In genomic region chr10:127078677-127079575, GRCm38 (mm10) we compare ENCODE assay signal across 9 mouse cellular contexts. TPM values are rescaled to one million over a fixed set of nuclear protein-coding genes. Genes with fewer than 3 reads are reported as not detected.
DNase-seq lines count a peak whose midpoint lies in the region; ATAC-seq and TF ChIP-seq lines count a peak whose summit lies in the region.
"Had no signal": no experiment of that assay in that cellular context is flagged by ENCODE, and none has a peak within 500 bp of the region (broad histone marks: within the 10 kb centered on the region; RNA-seq: fewer than 3 reads in every experiment).

No protein-coding gene starts in this region.

- H3K4me3 ChIP-seq in kidney, embryonic 15.5 days (replicated peaks) = peak overlapping the region; percentile 53
- peak overlapping the region; percentile 87 for H3K4me3 ChIP-seq in forebrain, postnatal 0 days (ENCODE audit: low read depth, low read length)
- peak overlapping the region; percentile 83 for H3K4me3 ChIP-seq in midbrain, postnatal 0 days (ENCODE audit: low read depth, low read length)

- no peak overlapping the region for H3K27ac ChIP-seq in kidney, embryonic 15.5 days
- H3K27ac ChIP-seq in forebrain, postnatal 0 days (ENCODE audit: low read depth, low read length) = peak overlapping the region; percentile 89
- peak overlapping the region; percentile 94 for H3K27ac ChIP-seq in midbrain, postnatal 0 days (ENCODE audit: low read depth, low read length)

- under 1% methylated on average over 47 of the region's 49 CpGs for WGBS in kidney, embryonic 15.5 days
- under 1% methylated on average over 28 of the region's 49 CpGs for WGBS in forebrain, postnatal 0 days
- WGBS in midbrain, postnatal 0 days = 1% methylated on average over 24 of the region's 49 CpGs

- no peaks in the 10 kb centered on the region for H3K36me3 ChIP-seq in kidney, embryonic 15.5 days
- H3K36me3 ChIP-seq in forebrain, postnatal 0 days (ENCODE audit: insufficient read depth) = peaks cover 9% of the 10 kb centered on the region; the same call in 1 of the 2 replicates
- peaks cover 7% of the 10 kb centered on the region; the same call in 1 of the 2 replicates for H3K36me3 ChIP-seq in midbrain, postnatal 0 days (ENCODE audit: insufficient read depth, low read length)

- TF ChIP-seq CTCF in forebrain, postnatal 0 days (IDR thresholded peaks at IDR 0.05; ENCODE audit: low read depth) = no peak
- TF ChIP-seq CTCF in midbrain, postnatal 0 days (IDR thresholded peaks at IDR 0.05) = no peak

- DNase-seq in kidney, adult 8-10 months = no peak
- DNase-seq in cerebellum, adult 8-10 months = peak; percentile 76
- peak; percentile 92 for DNase-seq in forebrain, postnatal 0 days
- DNase-seq in layer of hippocampus, postnatal 25 days (ENCODE audit: extremely low spot score in 1 of 2, low spot score in 1 of 2) = peak; percentile 51 to 81
- peak; percentile 87 for DNase-seq in midbrain, postnatal 0 days (ENCODE audit: low spot score)
- DNase-seq in urinary bladder, postnatal 10 days (ENCODE audit: low spot score) = no peak
- DNase-seq in adrenal gland, postnatal 25 days = no peak

- peaks cover 50% of the 10 kb centered on the region for H3K4me1 ChIP-seq in kidney, embryonic 15.5 days
- peaks cover 25% of the 10 kb centered on the region for H3K4me1 ChIP-seq in forebrain, postnatal 0 days (ENCODE audit: insufficient read depth)
- H3K4me1 ChIP-seq in midbrain, postnatal 0 days (ENCODE audit: insufficient read depth, low read length) = peaks cover 23% of the 10 kb centered on the region; the same call in 1 of the 2 replicates

- H3K9me3 ChIP-seq in kidney, embryonic 15.5 days (replicated peaks) = no peaks in the 10 kb centered on the region
- H3K9me3 ChIP-seq in forebrain, postnatal 0 days (ENCODE audit: low read length) = no peaks in the 10 kb centered on the region
- no peaks in the 10 kb centered on the region for H3K9me3 ChIP-seq in midbrain, postnatal 0 days (ENCODE audit: low read length)

- peaks cover 90% of the 10 kb centered on the region for H3K27me3 ChIP-seq in kidney, embryonic 15.5 days
- H3K27me3 ChIP-seq in forebrain, postnatal 0 days (ENCODE audit: insufficient read depth, low read length) = peaks cover 4% of the 10 kb centered on the region; the same call in 1 of the 2 replicates
- no peaks in the 10 kb centered on the region for H3K27me3 ChIP-seq in midbrain, postnatal 0 days (ENCODE audit: insufficient read depth, low read length)

- H3K9ac ChIP-seq in kidney, embryonic 15.5 days = peak overlapping the region; percentile 47
- peak overlapping the region; percentile 90 for H3K9ac ChIP-seq in forebrain, postnatal 0 days
- H3K9ac ChIP-seq in midbrain, postnatal 0 days (replicated peaks; ENCODE audit: low read length, poor library complexity, severe bottlenecking) = peak overlapping the region; percentile 95

- peak overlapping the region; percentile 93 for H3K4me2 ChIP-seq in kidney, embryonic 15.5 days
- H3K4me2 ChIP-seq in forebrain, postnatal 0 days (ENCODE audit: low read depth) = peak overlapping the region; percentile 97
- H3K4me2 ChIP-seq in midbrain, postnatal 0 days (ENCODE audit: low read depth, low read length, poor library complexity, severe bottlenecking) = peak overlapping the region; percentile 93

- peak; percentile 12; the same call in 1 of the 2 replicates for ATAC-seq in kidney, embryonic 15.5 days (replicated peaks; ENCODE audit: low FRiP score)
- ATAC-seq in forebrain, postnatal 0 days = peak; percentile 75
- peak; percentile 72 for ATAC-seq in midbrain, postnatal 0 days (ENCODE audit: low FRiP score)
- ATAC-seq: Patski had no signal

RNA-seq across cellular contexts. Expression of gene Agap2, which starts 3.8 kb away (rescaled TPM):
- 0.04 and 0.42 TPM in 2 replicates for polyA plus RNA-seq in kidney, embryonic 15.5 days (2015; fragmentation: Nextera tagmentation; extraction: Ambion mirVana)
- 220 and 258 TPM in 2 replicates for total RNA-seq in forebrain, postnatal 0 days (2014; rRNA removed)
- 3.5 and 4.6 TPM in 2 replicates for polyA plus RNA-seq in forebrain, postnatal 0 days (2015; fragmentation: Nextera tagmentation; extraction: Ambion mirVana)
- total RNA-seq in layer of hippocampus, postnatal 25 days (2021) = 100 to 1,000 TPM; 754 to 837 TPM
- 330 and 343 TPM in 2 replicates for total RNA-seq in midbrain, postnatal 0 days (2014; rRNA removed)
- 5.4 and 6.3 TPM in 2 replicates for polyA plus RNA-seq in midbrain, postnatal 0 days (2015; fragmentation: Nextera tagmentation; extraction: Ambion mirVana)
- 2.6 and 3.8 TPM in 2 replicates for total RNA-seq in adrenal gland, postnatal 25 days (2021)

RNA-seq across cellular contexts. Expression of gene Tspan31, which starts 8.9 kb away (rescaled TPM):
- polyA plus RNA-seq in kidney, embryonic 15.5 days (2015; fragmentation: Nextera tagmentation; extraction: Ambion mirVana) = 185 and 189 TPM in 2 replicates
- total RNA-seq in forebrain, postnatal 0 days (2014; rRNA removed) = 105 and 201 TPM in 2 replicates
- 83.9 and 98.1 TPM in 2 replicates for polyA plus RNA-seq in forebrain, postnatal 0 days (2015; fragmentation: Nextera tagmentation; extraction: Ambion mirVana)
- 10 to 100 TPM; 60.2 to 61.8 TPM for total RNA-seq in layer of hippocampus, postnatal 25 days (2021)
- total RNA-seq in midbrain, postnatal 0 days (2014; rRNA removed) = 109 and 122 TPM in 2 replicates
- polyA plus RNA-seq in midbrain, postnatal 0 days (2015; fragmentation: Nextera tagmentation; extraction: Ambion mirVana) = 101 and 104 TPM in 2 replicates
- 103 and 108 TPM in 2 replicates for total RNA-seq in adrenal gland, postnatal 25 days (2021)

RNA-seq across cellular contexts. Expression of gene Cdk4, which starts 15.6 kb away (rescaled TPM):
- polyA plus RNA-seq in kidney, embryonic 15.5 days (2015; fragmentation: Nextera tagmentation; extraction: Ambion mirVana) = 1,852 and 1,884 TPM in 2 replicates
- total RNA-seq in forebrain, postnatal 0 days (2014; rRNA removed) = 432 and 445 TPM in 2 replicates
- polyA plus RNA-seq in forebrain, postnatal 0 days (2015; fragmentation: Nextera tagmentation; extraction: Ambion mirVana) = 656 and 790 TPM in 2 replicates
- 100 to 1,000 TPM; 104 to 110 TPM for total RNA-seq in layer of hippocampus, postnatal 25 days (2021)
- 311 and 365 TPM in 2 replicates for total RNA-seq in midbrain, postnatal 0 days (2014; rRNA removed)
- polyA plus RNA-seq in midbrain, postnatal 0 days (2015; fragmentation: Nextera tagmentation; extraction: Ambion mirVana) = 364 and 374 TPM in 2 replicates
- total RNA-seq in adrenal gland, postnatal 25 days (2021) = 218 and 247 TPM in 2 replicates

RNA-seq across cellular contexts. Expression of gene March9, which starts 18.9 kb away (rescaled TPM):
- polyA plus RNA-seq in kidney, embryonic 15.5 days (2015; fragmentation: Nextera tagmentation; extraction: Ambion mirVana) = 1.1 and 1.4 TPM in 2 replicates
- 70.7 and 75.8 TPM in 2 replicates for total RNA-seq in forebrain, postnatal 0 days (2014; rRNA removed)
- 7.9 and 8.1 TPM in 2 replicates for polyA plus RNA-seq in forebrain, postnatal 0 days (2015; fragmentation: Nextera tagmentation; extraction: Ambion mirVana)
- total RNA-seq in layer of hippocampus, postnatal 25 days (2021) = 10 to 100 TPM; 23.0 to 25.1 TPM
- 84.0 and 90.0 TPM in 2 replicates for total RNA-seq in midbrain, postnatal 0 days (2014; rRNA removed)
- polyA plus RNA-seq in midbrain, postnatal 0 days (2015; fragmentation: Nextera tagmentation; extraction: Ambion mirVana) = 8.6 and 9.8 TPM in 2 replicates
- total RNA-seq in adrenal gland, postnatal 25 days (2021) = 8.6 and 10.9 TPM in 2 replicates

RNA-seq across cellular contexts. Expression of gene Cyp27b1, which starts 30.9 kb away (rescaled TPM):
- polyA plus RNA-seq in kidney, embryonic 15.5 days (2015; fragmentation: Nextera tagmentation; extraction: Ambion mirVana) = 9.9 and 12.3 TPM in 2 replicates
- total RNA-seq in forebrain, postnatal 0 days (2014; rRNA removed) = 0.08 and 0.33 TPM in 2 replicates
- 0.11 TPM in 2 replicates for polyA plus RNA-seq in forebrain, postnatal 0 days (2015; fragmentation: Nextera tagmentation; extraction: Ambion mirVana)
- total RNA-seq in layer of hippocampus, postnatal 25 days (2021) = under 1 TPM; 0.27 to 0.80 TPM
- total RNA-seq in midbrain, postnatal 0 days (2014; rRNA removed) = 0.22 TPM in 1 of 2 replicates, not detected in the other
- 0.13 TPM in 1 of 2 replicates, not detected in the other for polyA plus RNA-seq in midbrain, postnatal 0 days (2015; fragmentation: Nextera tagmentation; extraction: Ambion mirVana)
- 0.33 TPM in 1 of 2 replicates, not detected in the other for total RNA-seq in adrenal gland, postnatal 25 days (2021)

Comparison
In these comparisons a context has a peak if more than half of its experiments do, and no peak if none do; other contexts are left out.
1. ATAC-seq: peak in every context shown above with its lines; median percentile 75 in forebrain, postnatal 0 days; 72 in midbrain, postnatal 0 days; 12 in kidney, embryonic 15.5 days.
2. DNase-seq: peak in cerebellum, adult 8-10 months (single experiment), forebrain, postnatal 0 days (single experiment), layer of hippocampus, postnatal 25 days (2 of 2) and midbrain, postnatal 0 days (single experiment); none in kidney, adult 8-10 months (0 of 2), urinary bladder, postnatal 10 days (single experiment) and adrenal gland, postnatal 25 days (single experiment).
3. RNA of gene Agap2, which starts 3.8 kb away (total RNA-seq): 754 to 837 TPM in layer of hippocampus, postnatal 25 days, 330 to 343 TPM in midbrain, postnatal 0 days and 220 to 258 TPM in forebrain, postnatal 0 days; 2.6 to 3.8 TPM in adrenal gland, postnatal 25 days; every median in the first group is over 10 times any median in the second.
4. Peak in every context shown above with its lines, with median percentiles within 50 percentile points of each other: H3K4me2 ChIP-seq, H3K4me3 ChIP-seq and H3K9ac ChIP-seq.